Mouse (Mus musculus): ENCODE results near the gene Zfp672. TPM values are rescaled to one million over a fixed set of nuclear protein-coding genes. Genes with fewer than 3 reads are reported as not detected.

Zfp672 gene
- total and polyA plus RNA-seq, 3 experiments, result 31.2 to 38.8 (median 34.9) TPM

DNA sequence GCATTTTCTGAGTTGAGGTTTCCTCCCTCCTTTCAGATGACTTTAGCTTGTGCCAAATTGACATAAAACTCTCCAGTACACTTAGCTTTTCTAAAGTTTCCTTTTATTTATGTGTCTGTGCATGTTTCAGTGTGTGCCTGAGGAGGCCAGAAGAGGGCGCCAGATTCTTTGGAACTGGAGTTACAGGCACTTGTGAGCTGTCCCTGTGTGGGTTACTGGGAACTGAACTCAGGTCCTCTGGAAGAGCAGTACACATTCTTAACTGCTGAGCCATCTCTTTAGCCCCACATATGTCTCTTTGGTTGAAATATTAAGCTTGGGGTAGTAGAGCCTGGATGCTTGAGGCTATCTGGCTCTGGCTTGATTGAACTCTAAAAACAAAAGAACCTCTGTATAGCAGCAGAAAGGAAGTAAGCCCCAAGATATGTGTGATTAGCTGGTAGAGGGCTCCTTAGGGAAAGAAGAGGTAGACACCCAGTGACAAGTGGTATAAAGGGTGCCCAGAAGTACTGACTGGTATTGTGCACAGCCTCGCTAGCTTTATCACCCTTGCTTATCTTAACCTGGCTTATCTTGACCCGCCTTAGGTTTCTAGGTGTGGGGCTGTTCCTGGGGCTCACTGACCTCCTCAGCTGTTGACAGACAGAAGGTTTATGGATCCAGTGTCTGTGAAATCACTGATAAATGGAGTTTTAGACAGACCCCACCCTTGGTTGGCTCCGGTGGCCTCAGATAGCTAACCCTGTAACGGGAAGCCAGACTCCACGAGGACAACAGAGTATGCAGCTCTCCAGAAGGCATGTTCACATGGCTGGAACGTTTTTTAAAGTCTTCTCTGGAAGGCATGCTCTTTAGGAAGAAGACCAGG, 22.8 kb upstream of the Zfp672 start:
- Histone ChIP-seq H3K4me3 (replicated peaks in 1 of 3; ENCODE audit: low read depth in 2 of 3, low read length in 2 of 3, poor library complexity in 1 of 3) (no peak overlapping the region), H3K4me2 (ENCODE audit: insufficient read depth, low read depth, poor library complexity, severe bottlenecking) (no peak overlapping the region), H3K9ac (ENCODE audit: insufficient read depth, low read depth) (no peak overlapping the region), H3K36me3 (replicated peaks in 1 of 2; ENCODE audit: control insufficient read depth in 1 of 2, insufficient read depth in 1 of 2, low read length in 1 of 2) (peaks cover 0 to 17% of the 10 kb centered on the region in 2 experiments), H3K27ac (ENCODE audit: insufficient read depth, low read depth) (no peak overlapping the region), H3K79me2 (replicated peaks; ENCODE audit: control insufficient read depth, extremely low read depth, insufficient read depth, poor library complexity, severe bottlenecking) (no peaks in the 10 kb centered on the region), H3K27me3 (replicated peaks) (peaks cover 46% of the 10 kb centered on the region), H3K9me3 (replicated peaks; ENCODE audit: low read length) (peaks cover 5% of the 10 kb centered on the region), H3K4me1 (ENCODE audit: control insufficient read depth in 1 of 2, insufficient read depth in 2 of 2) (no peaks in the 10 kb centered on the region)
- in situ Hi-C loops (cut with MboI; ENCODE audit: low pct_ligation_motif_present, low pct_unique_long_range_greater_than_20kb, low sequenced_read_pairs) (no loop called here), dilution Hi-C loops (cut with MboI; ENCODE audit: extremely low pct_ligation_motif_present, extremely low pct_unique_long_range_greater_than_20kb, low sequenced_read_pairs) (no loop called here)
- TF ChIP-seq SMC3 (IDR thresholded peaks at IDR 0.05; ENCODE audit: low read depth, low read length), result peak; percentile 27
- TF ChIP-seq MXI1 (IDR thresholded peaks at IDR 0.05; ENCODE audit: low read depth, low read length), result no peak
- TF ChIP-seq RAD21 (IDR thresholded peaks at IDR 0.05; ENCODE audit: low read depth, low read length), result peak; percentile 49
- no peak for TF ChIP-seq TCF12 (IDR thresholded peaks at IDR 0.05; ENCODE audit: low read depth, low read length)
- no peak for TF ChIP-seq MAZ (IDR thresholded peaks at IDR 0.05; ENCODE audit: low read depth, low read length)
- peak; percentile 54 to 59; a peak in 3 of 4 replicates for TF ChIP-seq CTCF (conservative IDR thresholded peaks at IDR 0.05 in 1 of 2, IDR thresholded peaks at IDR 0.05 in 1 of 2; ENCODE audit: low read depth in 2 of 2, low read length in 2 of 2)
- no peak for TF ChIP-seq ELF1 (IDR thresholded peaks at IDR 0.05; ENCODE audit: low read depth, low read length)
- TF ChIP-seq JUN (IDR thresholded peaks at IDR 0.05; ENCODE audit: insufficient read depth, low read depth, low read length), result no peak
- TF ChIP-seq CHD2 (IDR thresholded peaks at IDR 0.05; ENCODE audit: low read length), result no peak
- peak; percentile 33 for DNase-seq (ENCODE audit: extremely low read depth)

DNA sequence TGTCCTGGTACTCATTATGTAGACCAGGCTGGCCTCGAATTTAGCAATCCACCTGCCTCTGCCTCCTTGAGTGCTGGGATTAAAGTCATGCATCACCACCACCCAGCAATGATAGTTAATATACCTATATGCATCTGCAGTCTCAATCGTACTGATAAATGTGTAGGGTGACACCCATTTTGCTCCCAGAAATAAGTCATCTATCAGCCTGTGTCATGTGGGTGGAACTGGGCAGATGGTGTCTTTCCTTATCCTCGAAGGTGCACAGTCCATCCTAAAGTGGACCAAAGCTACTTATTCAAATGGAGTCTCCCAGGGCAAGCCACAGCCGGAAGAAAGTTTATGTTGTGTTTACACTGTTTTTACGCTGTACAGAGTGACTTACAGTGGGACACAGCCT, 21.0 kb upstream of the Zfp672 start:
- in situ Hi-C loops (cut with MboI; ENCODE audit: low pct_ligation_motif_present, low pct_unique_long_range_greater_than_20kb, low sequenced_read_pairs), result no loop called here
- Histone ChIP-seq H3K79me2 (replicated peaks; ENCODE audit: control insufficient read depth, extremely low read depth, insufficient read depth, poor library complexity, severe bottlenecking) (no peaks in the 10 kb centered on the region), H3K4me3 (replicated peaks in 1 of 3; ENCODE audit: low read depth in 2 of 3, low read length in 2 of 3, poor library complexity in 1 of 3) (no peak overlapping the region), H3K36me3 (replicated peaks in 1 of 2; ENCODE audit: control insufficient read depth in 1 of 2, insufficient read depth in 1 of 2, low read length in 1 of 2) (peaks cover 13 to 35% of the 10 kb centered on the region in 2 experiments), H3K27ac (ENCODE audit: insufficient read depth, low read depth) (no peak overlapping the region), H3K4me1 (ENCODE audit: control insufficient read depth in 1 of 2, insufficient read depth in 2 of 2) (no peaks in the 10 kb centered on the region), H3K9ac (ENCODE audit: insufficient read depth, low read depth) (no peak overlapping the region), H3K9me3 (replicated peaks; ENCODE audit: low read length) (peaks cover 5% of the 10 kb centered on the region), H3K4me2 (ENCODE audit: insufficient read depth, low read depth, poor library complexity, severe bottlenecking) (no peak overlapping the region), H3K27me3 (replicated peaks) (peaks cover 29% of the 10 kb centered on the region)
- dilution Hi-C loops (cut with MboI; ENCODE audit: extremely low pct_ligation_motif_present, extremely low pct_unique_long_range_greater_than_20kb, low sequenced_read_pairs), result no loop called here
- TF ChIP-seq MEF2A (IDR thresholded peaks at IDR 0.05; ENCODE audit: borderline replicate concordance, low read depth, low read length) (no peak), CHD1 (IDR thresholded peaks at IDR 0.05; ENCODE audit: low read depth, low read length) (no peak), POLR2AphosphoS2 (IDR thresholded peaks at IDR 0.05; ENCODE audit: low read depth, low read length) (no peak), USF2 (conservative IDR thresholded peaks at IDR 0.05; ENCODE audit: low read depth, low read length) (no peak), USF1 (IDR thresholded peaks at IDR 0.05; ENCODE audit: low read depth, low read length) (no peak), ZC3H11A (IDR thresholded peaks at IDR 0.05; ENCODE audit: low read depth, low read length) (no peak), TBP (conservative IDR thresholded peaks at IDR 0.05; ENCODE audit: low read depth, low read length) (no peak), BHLHE40 (IDR thresholded peaks at IDR 0.05; ENCODE audit: low read depth, low read length) (no peak), ELF1 (IDR thresholded peaks at IDR 0.05; ENCODE audit: low read depth, low read length) (no peak), MAZ (IDR thresholded peaks at IDR 0.05; ENCODE audit: low read depth, low read length) (no peak), EP300 (IDR thresholded peaks at IDR 0.05; ENCODE audit: low read length) (no peak), NRF1 (IDR thresholded peaks at IDR 0.05; ENCODE audit: low read depth, low read length) (no peak), CTCF (conservative IDR thresholded peaks at IDR 0.05 in 1 of 2, IDR thresholded peaks at IDR 0.05 in 1 of 2; ENCODE audit: low read depth in 2 of 2, low read length in 2 of 2) (no peak), MAX (IDR thresholded peaks at IDR 0.05; ENCODE audit: low read length) (no peak), MAFK (IDR thresholded peaks at IDR 0.05; ENCODE audit: insufficient replicate concordance, low read length) (no peak), ZKSCAN1 (IDR thresholded peaks at IDR 0.05; ENCODE audit: borderline replicate concordance, low read depth, low read length) (no peak), NELFE (IDR thresholded peaks at IDR 0.05; ENCODE audit: low read depth, low read length) (no peak), RAD21 (IDR thresholded peaks at IDR 0.05; ENCODE audit: low read depth, low read length) (no peak)
- no peak for DNase-seq (ENCODE audit: extremely low read depth)
